Mouse (Mus musculus) left cerebral cortex, adult 6 months (tissue): ENCODE data around the gene Hist1h2af. TPM values are rescaled to one million over a fixed set of nuclear protein-coding genes. Genes with fewer than 3 reads are reported as not detected.

Experiments used
- long read RNA-seq, 2 experiments: library from polyadenylated mRNA; unstranded; transcript quantifications; one replicate each; pipeline ENCODE4 v2.0.0; 2019 to 2020
- polyA plus RNA-seq: library from polyadenylated mRNA; unstranded; fragments of <200 nt; fragmentation: Nextera tagmentation; gene quantifications from 2 replicates; pipeline ENCODE4 v1.2.3, GENCODE M21; 2021

Gene Hist1h2af
- polyA plus RNA-seq: 0.54 TPM in 1 of 2 replicates, not detected in the other
- long read RNA-seq, experiment 1: 0 reads
- long read RNA-seq, experiment 2: 0 reads

GRCm38 (mm10) chr13:23533560-23534367, at the start of gene Hist1h2af:
TSS of gene Hist1h2af (plus strand) at chr13:23533906.

DNA sequence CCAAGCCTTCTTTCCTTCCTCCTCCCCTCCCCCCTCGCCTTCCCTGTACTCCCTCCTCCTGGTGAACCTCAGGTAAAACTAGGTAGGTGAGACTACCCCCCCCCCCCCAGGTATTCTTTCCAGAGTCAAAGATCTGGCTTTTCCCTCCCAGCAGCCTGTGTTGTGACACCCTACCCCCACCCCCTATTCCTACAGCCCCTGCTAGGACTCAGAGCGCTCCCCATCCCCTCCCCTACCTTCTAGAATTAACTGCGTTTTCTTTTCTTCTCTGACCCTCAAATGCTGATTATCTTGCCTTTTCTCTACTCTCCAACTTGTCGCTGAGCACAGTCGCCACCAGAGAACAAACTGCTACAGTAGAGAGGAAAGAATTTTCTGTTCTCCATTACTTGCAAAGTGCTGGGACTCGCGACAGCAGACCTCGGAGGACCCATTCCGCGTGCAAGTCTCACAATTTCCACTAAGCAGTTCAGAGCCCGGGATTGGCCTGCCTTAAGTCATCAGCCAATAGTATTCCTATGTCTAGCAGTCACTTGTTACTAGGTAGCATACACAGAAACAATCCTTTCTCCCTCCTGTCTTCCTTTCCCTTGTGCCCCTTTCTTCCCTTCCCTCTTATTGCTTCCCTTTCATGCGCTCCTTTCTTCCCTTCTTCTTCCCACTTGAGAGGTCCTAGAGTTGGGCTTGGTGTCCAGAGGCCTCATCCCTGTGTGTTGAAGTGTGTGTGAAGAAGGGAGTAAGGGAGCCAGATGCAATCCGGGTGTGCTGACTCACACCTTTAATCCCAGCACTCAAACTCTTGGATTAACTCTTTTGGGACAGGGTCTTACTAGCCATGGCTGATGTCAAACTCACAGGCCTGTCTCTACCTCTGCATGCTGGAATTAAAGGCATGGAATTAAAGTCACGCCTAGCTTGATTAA, 45.0 kb upstream of the Hist1h2af start, which contains the start of gene Btn2a2:
Gene Btn2a2 (minus strand): TSS at position 458 of the 923 bp plus-strand sequence.

GRCm38 (mm10) chr13:23530901-23531875, 2.5 kb upstream of the Hist1h2af start, which contains the start of gene Hist1h4h:
TSS of gene Hist1h4h (plus strand) at chr13:23531050.

DNA sequence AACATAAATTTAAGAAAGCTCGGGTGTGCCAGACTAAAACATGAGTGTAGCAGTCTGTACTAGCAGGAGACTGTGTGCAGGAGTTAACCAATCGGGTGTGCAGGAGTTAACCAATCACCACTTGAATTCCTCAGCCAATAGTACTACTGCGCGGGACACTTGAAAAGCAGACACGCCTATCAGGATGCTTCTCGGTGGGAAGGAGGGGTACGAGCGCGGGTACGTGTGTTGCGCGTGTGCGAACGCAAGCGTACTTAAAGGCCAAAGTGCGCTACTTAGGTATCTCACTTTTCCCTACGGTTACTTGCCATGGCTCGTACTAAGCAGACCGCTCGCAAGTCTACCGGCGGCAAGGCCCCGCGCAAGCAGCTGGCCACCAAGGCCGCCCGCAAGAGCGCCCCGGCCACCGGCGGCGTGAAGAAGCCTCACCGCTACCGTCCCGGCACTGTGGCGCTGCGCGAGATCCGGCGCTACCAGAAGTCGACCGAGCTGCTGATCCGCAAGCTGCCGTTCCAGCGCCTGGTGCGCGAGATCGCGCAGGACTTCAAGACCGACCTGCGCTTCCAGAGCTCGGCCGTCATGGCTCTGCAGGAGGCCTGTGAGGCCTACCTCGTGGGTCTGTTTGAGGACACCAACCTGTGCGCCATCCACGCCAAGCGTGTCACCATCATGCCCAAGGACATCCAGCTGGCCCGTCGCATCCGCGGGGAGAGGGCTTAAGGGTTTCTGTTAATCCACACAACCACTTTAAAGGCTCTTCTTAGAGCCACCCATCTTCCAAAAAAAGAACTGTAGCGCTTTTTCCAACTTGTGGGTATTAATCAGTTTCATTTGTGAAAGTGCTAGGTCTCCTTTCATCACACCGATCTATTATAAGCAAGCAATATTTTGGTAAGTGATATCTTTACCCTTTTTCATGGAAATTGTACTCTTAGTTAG, 1.7 kb downstream of the Hist1h2af start, which contains the start of gene Hist1h3g:
Gene Hist1h3g (plus strand): TSS at position 286 of the 939 bp plus-strand sequence.

GRCm38 (mm10) chr13:23542999-23543607, 9.4 kb downstream of the Hist1h2af start, which contains the start of gene Hist1h2bh:
TSS of gene Hist1h2bh (minus strand) at chr13:23543392.

GRCm38 (mm10) chr13:23543965-23544786, 10.5 kb downstream of the Hist1h2af start, which contains the start of gene Hist1h3f:
TSS of gene Hist1h3f (plus strand) at chr13:23544052.

DNA sequence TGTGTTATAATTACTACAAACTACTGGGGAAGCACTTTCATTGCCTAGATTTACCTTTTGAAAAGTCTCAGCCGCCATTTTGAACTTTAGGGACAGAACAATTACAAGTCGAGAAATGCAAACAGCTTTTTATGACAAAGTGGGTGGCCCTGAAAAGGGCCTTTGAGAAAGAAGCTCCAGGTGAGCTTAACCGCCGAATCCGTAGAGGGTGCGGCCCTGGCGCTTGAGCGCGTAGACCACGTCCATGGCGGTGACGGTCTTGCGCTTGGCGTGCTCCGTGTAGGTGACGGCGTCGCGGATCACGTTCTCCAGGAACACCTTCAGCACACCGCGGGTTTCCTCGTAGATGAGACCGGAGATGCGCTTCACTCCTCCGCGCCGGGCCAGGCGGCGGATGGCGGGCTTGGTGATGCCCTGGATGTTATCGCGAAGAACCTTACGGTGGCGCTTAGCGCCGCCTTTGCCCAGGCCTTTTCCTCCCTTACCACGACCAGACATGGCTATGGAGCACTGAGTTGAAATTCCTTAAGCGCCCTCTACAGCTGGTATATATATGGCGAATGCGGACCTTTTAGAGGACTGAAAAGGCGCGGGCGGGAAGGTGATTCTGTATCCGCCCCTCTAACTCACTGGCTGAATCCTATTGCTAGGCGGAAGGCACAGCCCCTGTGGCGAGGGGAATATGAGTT, 17.6 kb downstream of the Hist1h2af start, which contains the start of gene Hist1h4f:
Gene Hist1h4f (minus strand): TSS at position 503 of the 689 bp plus-strand sequence.

GRCm38 (mm10) chr13:23552962-23553361, 19.3 kb downstream of the Hist1h2af start, which contains the start of gene Hist1h1d:
TSS of gene Hist1h1d (plus strand) at chr13:23553262.

DNA sequence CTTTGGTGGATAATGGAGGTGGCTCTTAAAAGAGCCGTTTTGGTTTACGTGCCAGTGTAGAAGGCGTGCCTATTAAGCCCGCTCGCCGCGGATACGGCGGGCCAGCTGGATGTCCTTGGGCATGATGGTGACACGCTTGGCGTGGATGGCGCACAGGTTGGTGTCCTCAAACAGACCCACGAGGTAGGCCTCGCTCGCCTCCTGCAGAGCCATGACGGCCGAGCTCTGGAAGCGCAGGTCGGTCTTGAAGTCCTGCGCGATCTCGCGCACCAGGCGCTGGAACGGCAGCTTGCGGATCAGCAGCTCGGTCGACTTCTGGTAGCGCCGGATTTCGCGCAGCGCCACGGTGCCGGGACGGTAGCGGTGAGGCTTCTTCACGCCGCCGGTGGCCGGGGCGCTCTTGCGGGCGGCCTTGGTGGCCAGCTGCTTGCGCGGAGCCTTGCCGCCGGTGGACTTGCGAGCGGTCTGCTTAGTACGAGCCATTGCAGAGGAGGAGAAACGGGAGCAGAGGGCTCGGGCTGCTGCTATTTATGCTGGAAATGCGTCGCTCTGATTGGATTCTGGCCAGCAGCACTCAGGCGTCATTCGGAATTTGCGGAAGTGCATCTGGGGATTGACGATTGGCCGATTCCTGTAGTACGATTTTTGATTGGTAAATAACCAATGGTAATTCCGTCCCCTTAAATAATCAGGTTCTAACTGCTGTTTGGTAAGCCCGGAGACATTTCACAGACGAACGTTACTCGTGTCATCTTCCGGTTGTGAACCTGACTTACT, 28.4 kb downstream of the Hist1h2af start, which contains the start of gene Hist1h3e:
Gene Hist1h3e (minus strand): TSS at position 487 of the 777 bp plus-strand sequence.

GRCm38 (mm10) chr13:23571022-23571503, 37.4 kb downstream of the Hist1h2af start, which contains the start of the genes Hist1h2ae and Hist1h2bg:
TSS of gene Hist1h2ae (minus strand) at chr13:23571220.
TSS of gene Hist1h2bg (plus strand) at chr13:23571396.

GRCm38 (mm10) chr13:23573898-23574524, 40.3 kb downstream of the Hist1h2af start, which contains the start of the genes Hist1h2bf and Hist1h2ad:
TSS of gene Hist1h2bf (minus strand) at chr13:23574196.
TSS of gene Hist1h2ad (plus strand) at chr13:23574381.

GRCm38 (mm10) chr13:23575271-23575851, 41.7 kb downstream of the Hist1h2af start, which contains the start of gene Hist1h3d:
TSS of gene Hist1h3d (plus strand) at chr13:23575763.

DNA sequence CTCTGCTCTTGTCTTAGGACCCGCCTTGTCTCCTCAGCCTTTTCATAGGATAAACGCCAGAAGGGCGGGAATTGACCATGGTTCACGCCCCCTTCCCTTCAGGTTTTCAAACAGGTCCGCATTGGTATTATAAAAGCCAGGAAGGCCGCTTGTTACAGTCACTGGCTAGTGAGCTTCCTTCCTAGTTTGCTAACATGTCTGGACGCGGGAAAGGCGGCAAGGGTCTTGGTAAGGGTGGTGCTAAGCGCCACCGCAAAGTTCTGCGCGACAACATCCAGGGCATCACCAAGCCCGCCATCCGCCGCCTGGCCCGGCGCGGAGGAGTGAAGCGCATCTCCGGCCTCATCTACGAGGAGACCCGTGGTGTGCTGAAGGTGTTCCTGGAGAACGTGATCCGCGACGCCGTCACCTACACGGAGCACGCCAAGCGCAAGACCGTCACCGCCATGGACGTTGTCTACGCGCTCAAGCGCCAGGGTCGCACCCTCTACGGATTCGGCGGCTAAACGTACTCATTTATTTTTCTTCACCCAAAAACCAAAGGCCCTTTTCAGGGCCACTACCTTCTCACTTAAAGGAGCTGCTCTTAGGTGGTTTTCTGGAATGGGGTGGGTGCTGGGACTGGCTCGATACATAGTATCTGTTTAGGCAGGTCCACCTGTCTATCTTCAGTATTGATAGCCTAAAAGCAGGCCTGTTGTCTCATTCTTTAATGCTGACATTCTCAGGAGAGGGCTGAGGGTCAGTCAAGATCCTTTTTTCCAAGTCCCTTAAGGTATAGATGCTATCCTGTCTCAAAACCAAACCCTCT, 47.9 kb downstream of the Hist1h2af start, which contains the start of gene Hist1h4d:
Gene Hist1h4d (plus strand): TSS at position 191 of the 811 bp plus-strand sequence.

